Mouse (Mus musculus) bone marrow macrophage, adult 2 months (primary cell): ENCODE measurements around the gene Ing4. TPM values are rescaled to one million over a fixed set of nuclear protein-coding genes. Genes with fewer than 3 reads are reported as not detected.

Source experiments
- H3K27ac ChIP-seq: 2 replicates; pipeline ENCODE4 v1.5.1; 2012; ENCODE audit warnings: low read depth, low read length; ENCODE audit not compliant: insufficient read depth
- H3K4me1 ChIP-seq: 2 replicates; pipeline ENCODE4 v1.6.1; 2012; ENCODE audit warnings: low read length; ENCODE audit not compliant: control insufficient read depth, insufficient read depth
- H3K4me3 ChIP-seq: 2 replicates; pipeline ENCODE4 v1.5.1; 2012; ENCODE audit warnings: mild to moderate bottlenecking, low read length, moderate library complexity; ENCODE audit not compliant: insufficient read depth
- CTCF ChIP-seq: IDR thresholded peaks from 2 replicates; pipeline ENCODE4 v1.5.1; 2012; ENCODE audit warnings: low read depth, mild to moderate bottlenecking, low read length, moderate library complexity
- POLR2A ChIP-seq: IDR thresholded peaks from 2 replicates; pipeline ENCODE4 v1.6.1; 2012; ENCODE audit warnings: mild to moderate bottlenecking, low read depth, low read length, borderline replicate concordance
- polyA plus RNA-seq: library from polyadenylated mRNA; stranded (reverse); fragments of >200 nt; gene quantifications from 2 replicates; pipeline ENCODE4 v1.2.4, GENCODE M21; 2012; ENCODE audit not compliant: missing spikeins, insufficient read depth, insufficient read length

The Ing4 gene
- polyA plus RNA-seq, 1 experiment: 113 TPM

DNA sequence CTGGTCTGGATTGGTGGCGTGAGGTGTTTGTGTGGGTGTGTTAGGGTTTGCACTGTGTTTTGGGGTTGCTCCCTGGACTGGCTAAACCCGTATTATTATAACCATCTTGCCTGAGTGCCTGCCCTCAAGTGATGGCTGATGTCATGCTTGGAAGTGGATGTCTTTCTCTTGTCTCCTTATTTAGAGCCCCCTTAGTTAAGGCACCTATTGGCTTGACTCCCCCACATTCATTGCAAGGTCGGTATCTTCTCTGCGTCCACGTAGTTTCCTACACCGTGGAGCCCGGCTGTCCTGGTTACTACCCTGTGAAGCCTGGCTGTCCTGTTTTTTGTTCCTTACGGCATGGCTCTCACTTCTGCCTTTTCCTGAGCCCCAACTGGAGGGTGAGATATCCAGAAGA, 58.4 kb downstream of the Ing4 start:
- Histone ChIP-seq H3K4me1 (peaks cover 22% of the 10 kb centered on the region), H3K4me3 (peak overlapping the region; percentile 88), H3K27ac (peak overlapping the region; percentile 24)
- TF ChIP-seq CTCF (no peak), POLR2A (no peak)

GRCm38 (mm10) chr6:125098513-125098912, 59.0 kb downstream of the Ing4 start:
- H3K4me1 ChIP-seq: peaks cover 22% of the 10 kb centered on the region
- peak overlapping the region; percentile 88 for H3K4me3 ChIP-seq
- no peak for TF ChIP-seq POLR2A
- TF ChIP-seq CTCF: no peak
- H3K27ac ChIP-seq: peak overlapping the region; percentile 24

Other genes with a start within 250 kb of the Ing4 start
- gene Spsb2, start 231.1 kb upstream of the Ing4 start, polyA plus RNA-seq: 31.4 and 43.6 TPM in 2 replicates
- gene Tpi1, start 225.5 kb upstream of the Ing4 start, polyA plus RNA-seq: 224 and 232 TPM in 2 replicates
- gene Usp5, start 210.3 kb upstream of the Ing4 start, polyA plus RNA-seq: 62.3 and 65.0 TPM in 2 replicates
- 70.1 and 76.5 TPM in 2 replicates for gene Cdca3, start 210.2 kb upstream of the Ing4 start, polyA plus RNA-seq
- gene Gnb3, start 199.5 kb upstream of the Ing4 start, polyA plus RNA-seq: not detected in 2 replicates
- 12.1 and 12.9 TPM in 2 replicates for gene P3h3, start 182.0 kb upstream of the Ing4 start, polyA plus RNA-seq
- gene Gpr162, start 175.8 kb upstream of the Ing4 start, polyA plus RNA-seq: 43.3 and 52.6 TPM in 2 replicates
- gene Cd4, start 151.5 kb upstream of the Ing4 start, polyA plus RNA-seq: 20.6 and 23.4 TPM in 2 replicates
- gene Lag3, start 128.1 kb upstream of the Ing4 start, polyA plus RNA-seq: 0.44 TPM in 1 of 2 replicates, not detected in the other
- 820 and 821 TPM in 2 replicates for gene Ptms, start 119.7 kb upstream of the Ing4 start, polyA plus RNA-seq
- 186 and 188 TPM in 2 replicates for gene Mlf2, start 108.4 kb upstream of the Ing4 start, polyA plus RNA-seq
- gene Cops7a, start 74.2 kb upstream of the Ing4 start, polyA plus RNA-seq: 49.3 and 58.7 TPM in 2 replicates
- 5.5 and 7.2 TPM in 2 replicates for gene Pianp, start 43.1 kb upstream of the Ing4 start, polyA plus RNA-seq
- gene Zfp384, start 30.6 kb upstream of the Ing4 start, polyA plus RNA-seq: 82.7 and 83.1 TPM in 2 replicates
- gene Acrbp, start 9.9 kb downstream of the Ing4 start, polyA plus RNA-seq: 28.7 and 29.3 TPM in 2 replicates
- gene Lpar5, start 28.2 kb downstream of the Ing4 start, polyA plus RNA-seq: 33.2 and 43.3 TPM in 2 replicates
- 122 and 144 TPM in 2 replicates for gene Chd4, start 56.2 kb downstream of the Ing4 start, polyA plus RNA-seq
- gene Nop2, start 92.1 kb downstream of the Ing4 start, polyA plus RNA-seq: 10.7 and 11.4 TPM in 2 replicates
- gene Iffo1, start 105.5 kb downstream of the Ing4 start, polyA plus RNA-seq: 51.8 and 57.0 TPM in 2 replicates
- gene Gapdh, start 126.7 kb downstream of the Ing4 start, polyA plus RNA-seq: 229 and 264 TPM in 2 replicates
- 83.1 and 85.5 TPM in 2 replicates for gene Ncapd2, start 151.9 kb downstream of the Ing4 start, polyA plus RNA-seq
- gene Mrpl51, start 152.0 kb downstream of the Ing4 start, polyA plus RNA-seq: 68.6 and 82.0 TPM in 2 replicates
- 15.0 and 15.1 TPM in 2 replicates for gene Vamp1, start 175.8 kb downstream of the Ing4 start, polyA plus RNA-seq
- gene Tapbpl, start 192.1 kb downstream of the Ing4 start, polyA plus RNA-seq: 14.5 and 16.2 TPM in 2 replicates
- not detected in 2 replicates for gene Cd27, start 197.2 kb downstream of the Ing4 start, polyA plus RNA-seq
- not detected in 2 replicates for gene Tuba3a, start 246.3 kb downstream of the Ing4 start, polyA plus RNA-seq